Mouse (Mus musculus): ENCODE measurements at regions not wholly inside any gene's neighbourhood (a gene's known extent, or its start where the extent isn't known, plus 50 kb on each side); places are given as distances from the start of the nearest gene placed in this dataset.

DNA sequence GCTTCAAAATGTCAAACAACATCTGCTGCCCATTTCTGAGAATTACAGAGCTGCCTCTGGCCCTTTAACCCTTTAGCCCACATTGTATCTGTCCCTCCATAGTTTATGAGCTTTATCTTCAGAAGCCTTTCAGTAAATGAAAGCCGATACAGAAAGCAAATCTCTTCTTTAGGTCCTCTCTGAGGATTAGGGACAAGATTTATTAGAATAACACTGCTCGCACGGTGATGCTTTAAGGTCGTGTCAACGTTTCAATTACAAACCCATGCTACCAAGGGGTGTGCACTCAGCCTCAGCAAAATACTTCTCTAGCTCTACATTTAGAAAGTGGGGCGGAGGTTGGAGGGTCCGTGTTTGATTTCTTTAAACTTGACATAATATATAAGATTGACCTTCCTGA is 472.0 kb upstream of the 4930412O13Rik start:
- no peak for TF ChIP-seq CTCF (IDR thresholded peaks at IDR 0.05; ENCODE audit: low read depth, low read length)
- TF ChIP-seq POLR2A (IDR thresholded peaks at IDR 0.05; ENCODE audit: extremely low read depth, insufficient read depth, low read length): no peak
